Mouse (Mus musculus) midbrain, embryonic 14.5 days (tissue): ENCODE data around the gene Dmrta2. TPM values are rescaled to one million over a fixed set of nuclear protein-coding genes. Genes with fewer than 3 reads are reported as not detected.

ENCODE experiments used
- ATAC-seq: fragments of 200-750 bp; cut with Nextera tagmentation; 2 replicates; pipeline ENCODE4 v1.8.0; 2017; ENCODE audit warnings: moderate number of reproducible peaks, moderate library complexity; ENCODE audit not compliant: low FRiP score, low TSS enrichment
- DNase-seq: peaks from one replicate; pipeline ENCODE4 v3.0.0-alpha.2; 2015
- H3K27ac ChIP-seq: fragments of 300-500 bp; sonication (generic); replicated peaks from 2 replicates; pipeline ENCODE4 v1.5.1; 2014; ENCODE audit warnings: mild to moderate bottlenecking, low read depth, low read length, moderate library complexity
- H3K27me3 ChIP-seq: fragments of 300-500 bp; sonication (generic); 2 replicates; pipeline ENCODE4 v1.6.1; 2014; ENCODE audit warnings: low read length, control low read depth, mixed read lengths; ENCODE audit not compliant: control insufficient read depth, insufficient read depth
- H3K36me3 ChIP-seq: fragments of 300-500 bp; sonication (generic); 2 replicates; pipeline ENCODE4 v1.6.1; 2014; ENCODE audit warnings: low read length, control low read depth; ENCODE audit not compliant: control insufficient read depth, insufficient read depth
- H3K4me1 ChIP-seq: fragments of 300-500 bp; sonication (generic); 2 replicates; pipeline ENCODE4 v1.6.1; 2014; ENCODE audit warnings: mild to moderate bottlenecking, antibody characterized with exemption, low read length, control low read depth; ENCODE audit not compliant: control insufficient read depth, insufficient read depth
- H3K4me2 ChIP-seq: fragments of 300-500 bp; sonication (generic); 2 replicates; pipeline ENCODE4 v1.6.1; 2014; ENCODE audit warnings: mild to moderate bottlenecking, low read length, moderate library complexity
- H3K4me3 ChIP-seq: fragments of 300-500 bp; sonication (generic); replicated peaks from 2 replicates; pipeline ENCODE4 v1.5.1; 2014; ENCODE audit warnings: low read depth, low read length
- H3K9ac ChIP-seq: fragments of 300-500 bp; sonication (generic); replicated peaks from 2 replicates; pipeline ENCODE4 v1.6.1; 2014; ENCODE audit warnings: mild to moderate bottlenecking, low read length, moderate library complexity
- H3K9me3 ChIP-seq: fragments of 300-500 bp; sonication (generic); 2 replicates; pipeline ENCODE4 v1.6.1; 2016; ENCODE audit warnings: low read length, control low read depth, mixed read lengths; ENCODE audit not compliant: control insufficient read depth
- WGBS: fragments of 180-500 bp; shearing (Covaris S2); extraction: QIAGEN DNeasy Blood & Tissue Kit; methylation state at CpG from one replicate; pipeline ENCODE4 v1.1.7; 2014; 5-methylcytosine and 5-hydroxymethylcytosine counted together
- polyA plus RNA-seq: library from polyadenylated mRNA; unstranded; fragments of >200 nt; fragmentation: Nextera tagmentation; extraction: Ambion mirVana; gene quantifications from 2 replicates; pipeline ENCODE4 v1.2.1, GENCODE M21; 2014

The Dmrta2 gene
- polyA plus RNA-seq, 1 experiment from 2014 or later, result 1.4 TPM

- no peak for DNase-seq
- Histone ChIP-seq H3K9ac (no peak overlapping the region), H3K27me3 (no peaks in the 10 kb centered on the region), H3K36me3 (no peaks in the 10 kb centered on the region), H3K9me3 (no peaks in the 10 kb centered on the region), H3K27ac (no peak overlapping the region), H3K4me3 (no peak overlapping the region), H3K4me2 (no peak overlapping the region), H3K4me1 (no peaks in the 10 kb centered on the region)
- WGBS, result 88% methylated on average over 1 of the region's 1 CpGs
- ATAC-seq, result no peak
Observed at GRCm38 (mm10) chr4:110029446-110029845, 51.6 kb downstream of the Dmrta2 start.
